Mouse (Mus musculus) v-Abl transformed pro-B cells (cell line): ENCODE results near the gene Col28a1.

Experiments
- in situ Hi-C, 2 experiments: fragments of 400-800 bp; cut with MboI; formaldehyde crosslinking; loops; one replicate each; pipeline ENCODE4 v1.15.1; 2025; ENCODE audit not compliant: unreplicated experiment in 2 of 2

The Col28a1 gene

GRCm38 (mm10) chr6:8128164-8128563 lies 64.3 kb downstream of the Col28a1 start:
- in situ Hi-C loops = no loop called here

- in situ Hi-C loops = no loop called here
These were observed 65.9 kb downstream of the Col28a1 start for GRCm38 (mm10) chr6:8126545-8126944.

- in situ Hi-C loops = no loop called here
These were observed 73.3 kb downstream of the Col28a1 start for GRCm38 (mm10) chr6:8119116-8119515.

GRCm38 (mm10) chr6:8118577-8118976 lies 73.8 kb downstream of the Col28a1 start:
- in situ Hi-C loops = no loop called here

- in situ Hi-C loops = no loop called here
These were observed 86.3 kb downstream of the Col28a1 start for GRCm38 (mm10) chr6:8105870-8106706.

GRCm38 (mm10) chr6:8101224-8101623 lies 91.2 kb downstream of the Col28a1 start:
- in situ Hi-C loops = no loop called here

- in situ Hi-C loops = no loop called here
These were observed 96.6 kb downstream of the Col28a1 start for GRCm38 (mm10) chr6:8095856-8096255.

- in situ Hi-C loops = no loop called here
These were observed 98.1 kb downstream of the Col28a1 start for GRCm38 (mm10) chr6:8094160-8094953.

GRCm38 (mm10) chr6:8093556-8093955 lies 98.9 kb downstream of the Col28a1 start:
- in situ Hi-C loops = no loop called here

GRCm38 (mm10) chr6:8086847-8087246 lies 105.6 kb downstream of the Col28a1 start:
- in situ Hi-C loops = loop anchor here in 1 of 2 experiments (5.0 kb wide), 1 partner anchor 85 kb away; no protein-coding TSS in a partner anchor

GRCm38 (mm10) chr6:8084806-8085205 lies 107.6 kb downstream of the Col28a1 start:
- in situ Hi-C loops = loop anchor here in 1 of 2 experiments (5.0 kb wide), 1 partner anchor 87 kb away; no protein-coding TSS in a partner anchor

GRCm38 (mm10) chr6:8083196-8083595 lies 109.2 kb downstream of the Col28a1 start:
- in situ Hi-C loops = no loop called here

- in situ Hi-C loops = no loop called here
These were observed 114.8 kb downstream of the Col28a1 start for GRCm38 (mm10) chr6:8077572-8078146.

- in situ Hi-C loops = loop anchor here (5.0 to 25.0 kb wide), 2 partner anchors 107 to 437 kb away; partner anchors contain the start of gene Glcci1 (in 1 of the 2)
These were observed 117.5 kb downstream of the Col28a1 start for GRCm38 (mm10) chr6:8074914-8075313.

- in situ Hi-C loops = loop anchor here (5.0 to 25.0 kb wide), 9 partner anchors 113 to 766 kb away; partner anchors contain the start of genes Glcci1 (in 1 of the 2), Gm45062 (in 1 of the 2), Rpa3 (in 1 of the 2) and Umad1 (in 1 of the 2)
These were observed 123.4 kb downstream of the Col28a1 start for GRCm38 (mm10) chr6:8068979-8069378.

GRCm38 (mm10) chr6:8068394-8068793 lies 124.0 kb downstream of the Col28a1 start:
- in situ Hi-C loops = loop anchor here (5.0 to 25.0 kb wide), 9 partner anchors 114 to 766 kb away; partner anchors contain the start of genes Glcci1 (in 1 of the 2), Gm45062 (in 1 of the 2), Rpa3 (in 1 of the 2) and Umad1 (in 1 of the 2)

- in situ Hi-C loops = loop anchor here (5.0 to 25.0 kb wide), 9 partner anchors 115 to 768 kb away; partner anchors contain the start of genes Glcci1 (in 1 of the 2), Gm45062 (in 1 of the 2), Rpa3 (in 1 of the 2) and Umad1 (in 1 of the 2)
These were observed 125.3 kb downstream of the Col28a1 start for GRCm38 (mm10) chr6:8067124-8067523.

GRCm38 (mm10) chr6:8066208-8066607 lies 126.2 kb downstream of the Col28a1 start:
- in situ Hi-C loops = loop anchor here (5.0 to 25.0 kb wide), 9 partner anchors 116 to 769 kb away; partner anchors contain the start of genes Glcci1 (in 1 of the 2), Gm45062 (in 1 of the 2), Rpa3 (in 1 of the 2) and Umad1 (in 1 of the 2)

GRCm38 (mm10) chr6:8059199-8059598 lies 133.2 kb downstream of the Col28a1 start:
- in situ Hi-C loops = loop anchor here in 1 of 2 experiments (25.0 kb wide), 1 partner anchor 453 kb away; the partner anchor contains the start of gene Glcci1

GRCm38 (mm10) chr6:8048216-8048615 lies 144.2 kb downstream of the Col28a1 start:
- in situ Hi-C loops = no loop called here
